25 mouse cellular contexts compared by ENCODE assay signal in the genomic region with DNA sequence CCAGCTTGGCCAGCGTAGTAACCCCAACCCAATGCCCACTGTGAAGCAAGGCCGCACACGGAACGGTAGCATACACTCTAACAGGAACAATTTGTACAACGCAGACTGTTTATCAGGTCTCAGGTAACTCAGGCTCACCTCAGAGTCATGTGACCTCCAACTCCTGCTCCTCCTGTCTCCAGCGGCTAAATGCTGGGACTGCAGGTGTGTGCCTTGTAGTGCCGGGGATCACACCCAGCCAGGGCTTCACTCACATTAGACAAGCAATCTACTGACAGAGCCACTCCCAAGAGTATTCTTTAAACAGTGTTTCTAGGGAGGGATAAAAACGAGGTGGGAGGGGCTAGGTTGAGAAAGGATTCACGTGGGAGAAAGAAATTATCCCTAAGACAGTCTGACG. TPM values are rescaled to one million over a fixed set of nuclear protein-coding genes. Genes with fewer than 3 reads are reported as not detected.
DNase-seq lines count a peak whose midpoint lies in the region; ATAC-seq and TF ChIP-seq lines count a peak whose summit lies in the region.
"Had no signal": no experiment of that assay in that cellular context is flagged by ENCODE, and none has a peak within 500 bp of the region (broad histone marks: within the 10 kb centered on the region; RNA-seq: fewer than 3 reads in every experiment).

No protein-coding gene starts in this region.

- no peak overlapping the region for H3K9ac ChIP-seq in MEL (ENCODE audit: control insufficient read depth, low read depth, low read length, poor library complexity, severe bottlenecking)
- no peak overlapping the region for H3K9ac ChIP-seq in intestine, embryonic 14.5 days (ENCODE audit: low read length)
- H3K9ac ChIP-seq in stomach, postnatal 0 days (ENCODE audit: low read length): no peak overlapping the region
- H3K9ac ChIP-seq: embryonic facial prominence, embryonic 12.5 days; forebrain, embryonic 15.5 days; heart, embryonic 13.5 days; hindbrain, embryonic 15.5 days had no signal

- H3K27me3 ChIP-seq in MEL (ENCODE audit: control insufficient read depth in 1 of 2, insufficient read depth in 2 of 2, low read length in 2 of 2): no peaks in the 10 kb centered on the region
- H3K27me3 ChIP-seq in intestine, embryonic 14.5 days (replicated peaks; ENCODE audit: control insufficient read depth, insufficient read depth, low read length): no peaks in the 10 kb centered on the region
- H3K27me3 ChIP-seq in stomach, postnatal 0 days (ENCODE audit: control insufficient read depth, insufficient read depth, low read length): no peaks in the 10 kb centered on the region
- H3K27me3 ChIP-seq: embryonic facial prominence, embryonic 12.5 days; forebrain, embryonic 15.5 days; heart, embryonic 13.5 days; hindbrain, embryonic 15.5 days had no signal

- H3K9me3 ChIP-seq in MEL (replicated peaks; ENCODE audit: insufficient read depth, low read length): no peaks in the 10 kb centered on the region
- H3K9me3 ChIP-seq in intestine, embryonic 14.5 days (ENCODE audit: control insufficient read depth, low read length): no peaks in the 10 kb centered on the region
- H3K9me3 ChIP-seq in stomach, postnatal 0 days (ENCODE audit: control insufficient read depth, low read length): no peaks in the 10 kb centered on the region
- H3K9me3 ChIP-seq: embryonic facial prominence, embryonic 12.5 days; forebrain, embryonic 15.5 days; heart, embryonic 13.5 days; hindbrain, embryonic 15.5 days had no signal

- TF ChIP-seq POLR2A in MEL (IDR thresholded peaks at IDR 0.05; ENCODE audit: control insufficient read depth in 1 of 2, insufficient read depth in 1 of 2, low read depth in 1 of 2, low read length in 2 of 2, poor library complexity in 1 of 2): no peak

- no peak overlapping the region for H3K4me2 ChIP-seq in intestine, embryonic 14.5 days (ENCODE audit: low read length)
- H3K4me2 ChIP-seq in stomach, postnatal 0 days (replicated peaks; ENCODE audit: low read depth): no peak overlapping the region
- H3K4me2 ChIP-seq: embryonic facial prominence, embryonic 12.5 days; forebrain, embryonic 15.5 days; heart, embryonic 13.5 days; hindbrain, embryonic 15.5 days had no signal

- ATAC-seq in frontal cortex, adult (ENCODE audit: low TSS enrichment): 0 out of 2 replicates have a peak, but pooled peaks have one; percentile 13
- ATAC-seq in intestine, embryonic 14.5 days (replicated peaks; ENCODE audit: low FRiP score, low TSS enrichment, low read depth): 0 out of 2 replicates have a peak, but pooled peaks have one; percentile 27
- ATAC-seq in stomach, postnatal 0 days (ENCODE audit: low FRiP score, low TSS enrichment): peak; percentile 91
- ATAC-seq in cerebellum, adult (ENCODE audit: insufficient number of reproducible peaks, low FRiP score, low TSS enrichment): no peak
- ATAC-seq: activated CD4-positive, CD25-positive, alpha-beta regulatory T cell, adult 4 months; CD4-positive, CD25-positive, alpha-beta regulatory T cell, adult 4 months; forebrain, embryonic 15.5 days had no signal

- H3K4me3 ChIP-seq in MEL (ENCODE audit: control insufficient read depth in 1 of 2, insufficient read depth in 1 of 2, low read depth in 2 of 2, low read length in 2 of 2): no peak overlapping the region
- H3K4me3 ChIP-seq in intestine, embryonic 14.5 days (ENCODE audit: low read depth, low read length): no peak overlapping the region
- no peak overlapping the region for H3K4me3 ChIP-seq in stomach, postnatal 0 days (ENCODE audit: low read depth, low read length)
- H3K4me3 ChIP-seq: embryonic facial prominence, embryonic 12.5 days; forebrain, embryonic 15.5 days; heart, adult 2 months; heart, embryonic 13.5 days; hindbrain, embryonic 15.5 days had no signal

- DNase-seq in frontal cortex, postnatal 14 days (ENCODE audit: low spot score in 2 of 2): no peak
- DNase-seq in MEL (ENCODE audit: low read depth, low spot score): no peak
- DNase-seq in intestine, embryonic 14.5 days (ENCODE audit: low spot score): no peak
- DNase-seq in stomach, postnatal 0 days (ENCODE audit: low spot score): peak; percentile 66
- DNase-seq in adrenal gland, postnatal 36 days: no peak
- DNase-seq: adrenal gland, adult 2 months; adrenal gland, postnatal 25 days; B cell, adult 2 months; cerebellum, adult 11 months; cerebellum, adult 9-10 months; cerebellum, postnatal 25 days; gastrocnemius, postnatal 14 days; heart, adult 2 months; heart, postnatal 36 days had no signal

- TF ChIP-seq RAD21 in MEL (IDR thresholded peaks at IDR 0.05; ENCODE audit: low read depth, low read length): no peak

- no peak overlapping the region for H3K27ac ChIP-seq in MEL (ENCODE audit: control insufficient read depth, low read depth, low read length)
- H3K27ac ChIP-seq in intestine, embryonic 14.5 days (ENCODE audit: low read depth): no peak overlapping the region
- no peak overlapping the region for H3K27ac ChIP-seq in stomach, postnatal 0 days (replicated peaks)
- H3K27ac ChIP-seq: embryonic facial prominence, embryonic 12.5 days; forebrain, embryonic 15.5 days; heart, adult 2 months; heart, embryonic 13.5 days; hindbrain, embryonic 15.5 days had no signal

- no peaks in the 10 kb centered on the region for H3K4me1 ChIP-seq in MEL (ENCODE audit: control insufficient read depth in 1 of 2, insufficient read depth in 2 of 2, low read length in 2 of 2)
- no peaks in the 10 kb centered on the region for H3K4me1 ChIP-seq in intestine, embryonic 14.5 days (replicated peaks; ENCODE audit: control insufficient read depth, insufficient read depth, low read length)
- no peaks in the 10 kb centered on the region for H3K4me1 ChIP-seq in stomach, postnatal 0 days (replicated peaks; ENCODE audit: control insufficient read depth, insufficient read depth)
- H3K4me1 ChIP-seq: embryonic facial prominence, embryonic 12.5 days; forebrain, embryonic 15.5 days; hindbrain, embryonic 15.5 days had no signal

- TF ChIP-seq EP300 in MEL (IDR thresholded peaks at IDR 0.05; ENCODE audit: low read depth in 1 of 2, low read length in 2 of 2): no peak
- TF ChIP-seq EP300 in stomach, postnatal 0 days (optimal IDR thresholded peaks at IDR 0.05): no peak

- WGBS in intestine, embryonic 14.5 days: 82% methylated on average over 10 of the region's 10 CpGs
- 71% methylated on average over 10 of the region's 10 CpGs for WGBS in stomach, postnatal 0 days

- no peaks in the 10 kb centered on the region for H3K79me2 ChIP-seq in MEL (ENCODE audit: control insufficient read depth, insufficient read depth, low read length, poor library complexity)

- H3K36me3 ChIP-seq in MEL (ENCODE audit: control insufficient read depth in 1 of 2, insufficient read depth in 2 of 2, low read length in 2 of 2): peaks cover 0 to 68% of the 10 kb centered on the region in 2 experiments; a peak in 2 of 4 replicates
- peaks cover 94% of the 10 kb centered on the region for H3K36me3 ChIP-seq in intestine, embryonic 14.5 days (ENCODE audit: control insufficient read depth, insufficient read depth, low read length)
- H3K36me3 ChIP-seq in stomach, postnatal 0 days (ENCODE audit: control insufficient read depth, insufficient read depth, low read length): peaks cover 51% of the 10 kb centered on the region

- TF ChIP-seq CTCF in MEL (IDR thresholded peaks at IDR 0.05 in 2 of 3, conservative IDR thresholded peaks at IDR 0.05 in 1 of 3; ENCODE audit: control insufficient read depth in 1 of 3, insufficient read depth in 1 of 3, low read depth in 2 of 3, low read length in 3 of 3, poor library complexity in 1 of 3, severe bottlenecking in 1 of 3): no peak
- TF ChIP-seq CTCF in stomach, postnatal 0 days (IDR thresholded peaks at IDR 0.05; ENCODE audit: low read depth): peak; percentile 56

TF ChIP-seq in MEL, 35 proteins besides CTCF, POLR2A, EP300 and RAD21:
- TF ChIP-seq TBP (IDR thresholded peaks at IDR 0.05; ENCODE audit: low read depth, low read length) (no peak), USF1 (IDR thresholded peaks at IDR 0.05; ENCODE audit: low read depth, low read length) (peak; percentile 32; the same call in 1 of the 2 replicates), E2F4 (IDR thresholded peaks at IDR 0.05; ENCODE audit: borderline replicate concordance, low read depth, low read length) (no peak)

RNA-seq across cellular contexts. Expression of a gene that starts 12.8 kb away (rescaled TPM):
- not detected in 2 replicates for total RNA-seq in MEL (2012; rRNA removed)
- polyA plus RNA-seq in MEL (2012; ENCODE audit: insufficient read depth in 1 of 2, insufficient read length in 2 of 2, low read depth in 1 of 2, low replicate concordance in 2 of 2, missing spikeins in 1 of 2): not detected
- 0.43 and 1.2 TPM in 2 replicates for polyA plus RNA-seq in intestine, embryonic 14.5 days (2014; fragmentation: Nextera tagmentation; extraction: Ambion mirVana)
- 0.62 and 1.0 TPM in 2 replicates for polyA plus RNA-seq in stomach, postnatal 0 days (2015; fragmentation: Nextera tagmentation; extraction: Ambion mirVana)
- total RNA-seq in adrenal gland, postnatal 36 days (2021): under 1 TPM in 1 of 2 experiments, not detected in 1; 0.46 TPM
- total RNA-seq: adrenal gland, adult 2 months; gastrocnemius, adult 18-20 months; gastrocnemius, postnatal 14 days; heart, adult 2 months; heart, postnatal 36 days had no signal
- polyA plus RNA-seq: activated CD4-positive, CD25-positive, alpha-beta regulatory T cell, adult 4 months; CD4-positive, CD25-positive, alpha-beta regulatory T cell, adult 4 months; gonadal fat pad, adult 2 months; heart, adult 2 months; heart, embryonic 13.5 days; heart, postnatal 0 days had no signal

RNA-seq across cellular contexts. Expression of a gene that starts 22.8 kb away (rescaled TPM):
- 251 and 268 TPM in 2 replicates for total RNA-seq in MEL (2012; rRNA removed)
- polyA plus RNA-seq in MEL (2012; ENCODE audit: insufficient read depth in 1 of 2, insufficient read length in 2 of 2, low read depth in 1 of 2, low replicate concordance in 2 of 2, missing spikeins in 1 of 2): 100 to 1,000 TPM; 193 to 396 TPM
- 103 and 112 TPM in 2 replicates for polyA plus RNA-seq in intestine, embryonic 14.5 days (2014; fragmentation: Nextera tagmentation; extraction: Ambion mirVana)
- polyA plus RNA-seq in stomach, postnatal 0 days (2015; fragmentation: Nextera tagmentation; extraction: Ambion mirVana): 55.8 and 57.0 TPM in 2 replicates
- total RNA-seq in adrenal gland, postnatal 36 days (2021): 10 to 100 TPM; 71.8 to 82.4 TPM

RNA-seq across cellular contexts. Expression of a gene that starts 42.2 kb away (rescaled TPM):
- total RNA-seq in MEL (2012; rRNA removed): 18.7 and 20.7 TPM in 2 replicates
- 10 to 100 TPM; 12.0 to 19.6 TPM for polyA plus RNA-seq in MEL (2012; ENCODE audit: insufficient read depth in 1 of 2, insufficient read length in 2 of 2, low read depth in 1 of 2, low replicate concordance in 2 of 2, missing spikeins in 1 of 2)
- 24.1 and 26.4 TPM in 2 replicates for polyA plus RNA-seq in intestine, embryonic 14.5 days (2014; fragmentation: Nextera tagmentation; extraction: Ambion mirVana)
- 8.7 and 10.4 TPM in 2 replicates for polyA plus RNA-seq in stomach, postnatal 0 days (2015; fragmentation: Nextera tagmentation; extraction: Ambion mirVana)
- total RNA-seq in adrenal gland, postnatal 36 days (2021): 10 to 100 TPM; 78.7 to 86.4 TPM
